Comparison of ENCODE assay signal across 27 mouse cellular contexts in genomic region chr4:115174694-115175353, GRCm38 (mm10). TPM values are rescaled to one million over a fixed set of nuclear protein-coding genes. Genes with fewer than 3 reads are reported as not detected.
"Had no signal": no experiment of that assay in that cellular context is flagged by ENCODE, and none has a peak within 500 bp of the region (broad histone marks: within the 10 kb centered on the region; RNA-seq: fewer than 3 reads in every experiment).

No protein-coding gene starts in this region.

- H3K9me3 ChIP-seq: embryonic facial prominence, embryonic 10.5 days; embryonic facial prominence, embryonic 12.5 days; embryonic facial prominence, embryonic 13.5 days; embryonic facial prominence, embryonic 15.5 days; forebrain, embryonic 12.5 days; forebrain, embryonic 15.5 days had no signal

- H3K9ac ChIP-seq: embryonic facial prominence, embryonic 12.5 days; embryonic facial prominence, embryonic 13.5 days; embryonic facial prominence, embryonic 15.5 days; forebrain, embryonic 12.5 days; forebrain, embryonic 15.5 days; forebrain, postnatal 0 days had no signal

- H3K4me2 ChIP-seq: embryonic facial prominence, embryonic 12.5 days; embryonic facial prominence, embryonic 13.5 days; embryonic facial prominence, embryonic 15.5 days; forebrain, embryonic 12.5 days; forebrain, embryonic 15.5 days had no signal

- H3K36me3 ChIP-seq: embryonic facial prominence, embryonic 10.5 days; embryonic facial prominence, embryonic 12.5 days; embryonic facial prominence, embryonic 13.5 days; embryonic facial prominence, embryonic 15.5 days; forebrain, embryonic 10.5 days; forebrain, embryonic 12.5 days; forebrain, embryonic 15.5 days had no signal

- H3K27me3 ChIP-seq: embryonic facial prominence, embryonic 12.5 days; embryonic facial prominence, embryonic 13.5 days; embryonic facial prominence, embryonic 15.5 days; forebrain, embryonic 12.5 days; forebrain, embryonic 15.5 days had no signal

- H3K4me3 ChIP-seq: embryonic facial prominence, embryonic 10.5 days; embryonic facial prominence, embryonic 12.5 days; embryonic facial prominence, embryonic 13.5 days; embryonic facial prominence, embryonic 15.5 days; erythroblast, embryonic 14.5 days; forebrain, embryonic 10.5 days; forebrain, embryonic 12.5 days; forebrain, embryonic 15.5 days; gastrocnemius, adult 2 months; heart, adult 2 months had no signal

- DNase-seq: cerebellum, adult 2 months; cerebellum, adult 8-10 months; cerebellum, adult 9-10 months; cerebellum, adult 9-11 months; cerebellum, postnatal 14 days; cerebellum, postnatal 25 days; cerebellum, postnatal 36 days; embryo, embryonic 11 days; forebrain, postnatal 0 days; gastrocnemius, adult 2 months; gastrocnemius, postnatal 10 days; gastrocnemius, postnatal 14 days; gastrocnemius, postnatal 25 days; gastrocnemius, postnatal 36 days; heart, adult 11 months; heart, adult 18-20 months; heart, adult 2 months had no signal

- H3K27ac ChIP-seq: embryonic facial prominence, embryonic 10.5 days; embryonic facial prominence, embryonic 12.5 days; embryonic facial prominence, embryonic 13.5 days; embryonic facial prominence, embryonic 15.5 days; forebrain, embryonic 10.5 days; forebrain, embryonic 12.5 days; forebrain, embryonic 15.5 days; gastrocnemius, adult 2 months; heart, adult 2 months had no signal

- H3K4me1 ChIP-seq: embryonic facial prominence, embryonic 10.5 days; embryonic facial prominence, embryonic 12.5 days; embryonic facial prominence, embryonic 13.5 days; embryonic facial prominence, embryonic 15.5 days; forebrain, embryonic 10.5 days; forebrain, embryonic 12.5 days; forebrain, embryonic 15.5 days had no signal

- ATAC-seq: forebrain, embryonic 14.5 days; forebrain, embryonic 15.5 days; forebrain, embryonic 16.5 days; forebrain, postnatal 0 days had no signal

RNA-seq across cellular contexts. Expression of gene Cyp4x1, which starts 40.7 kb away (rescaled TPM):
- polyA plus RNA-seq: erythroblast, embryonic 14.5 days; heart, adult 2 months had no signal
